Mouse (Mus musculus) cerebellum, postnatal 25 days (tissue): ENCODE data around the gene Tjp2.
"Not testable (repeated sequence)": the region's sequence is repeated elsewhere in the genome, so short reads cannot be mapped to it uniquely, and the experiment has no call there.

Source experiments
- DNase-seq, 2 experiments: peaks; one replicate each; pipeline ENCODE4 v3.0.0; 2021; ENCODE audit warnings: mixed read lengths in 2 of 2

Gene Tjp2

DNA sequence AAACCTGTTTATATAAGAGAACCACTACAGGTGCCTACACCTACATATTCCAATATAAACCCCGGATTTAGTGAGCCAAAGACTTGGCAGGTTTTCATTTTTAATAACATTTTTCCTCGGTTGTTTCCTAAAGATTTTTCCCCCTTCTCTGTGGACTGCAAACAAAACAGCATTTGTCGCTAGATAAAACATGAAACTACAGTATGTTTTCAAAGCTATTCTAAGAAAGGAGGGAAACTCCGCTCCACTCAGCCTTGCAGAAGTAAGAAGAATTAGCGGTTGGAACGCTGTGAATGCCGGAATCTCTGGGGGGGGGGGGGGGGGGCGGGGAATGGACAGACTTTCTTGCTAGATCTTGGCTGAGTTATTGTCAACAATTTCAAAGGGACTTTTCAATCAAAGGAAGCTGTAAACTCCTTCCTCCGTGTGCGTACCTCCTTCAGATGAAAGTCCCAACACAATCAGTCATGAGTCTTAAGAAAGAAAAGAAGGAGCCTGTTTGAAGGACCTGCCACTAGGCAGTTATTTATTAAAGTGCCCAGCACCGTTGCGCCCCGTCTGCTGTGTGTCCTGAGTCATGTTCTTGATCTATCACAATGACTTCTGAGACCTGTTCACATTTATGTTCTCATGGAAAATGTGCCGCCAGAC lies 3.9 kb downstream of the Tjp2 start:
- DNase-seq = no peak

DNA sequence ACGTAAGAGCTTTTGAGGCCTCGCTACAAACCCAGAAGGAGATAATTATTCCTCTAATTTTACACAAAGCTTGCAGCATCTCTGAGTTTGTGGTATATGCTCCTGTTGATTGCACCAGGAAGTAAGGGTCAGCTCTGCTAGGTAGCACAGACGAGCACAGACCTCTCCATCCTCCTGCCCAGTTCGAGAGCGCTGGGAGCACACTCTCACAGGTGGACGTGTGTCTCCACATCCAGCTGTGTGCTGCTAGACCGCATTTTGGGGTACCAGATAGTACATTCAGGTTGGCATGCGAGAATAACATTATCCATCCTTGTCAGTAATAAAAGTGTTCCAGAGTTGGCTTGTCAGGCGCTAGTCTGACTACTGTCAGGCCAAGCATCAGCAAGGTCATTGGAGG lies 5.8 kb downstream of the Tjp2 start:
- no peak for DNase-seq

DNA sequence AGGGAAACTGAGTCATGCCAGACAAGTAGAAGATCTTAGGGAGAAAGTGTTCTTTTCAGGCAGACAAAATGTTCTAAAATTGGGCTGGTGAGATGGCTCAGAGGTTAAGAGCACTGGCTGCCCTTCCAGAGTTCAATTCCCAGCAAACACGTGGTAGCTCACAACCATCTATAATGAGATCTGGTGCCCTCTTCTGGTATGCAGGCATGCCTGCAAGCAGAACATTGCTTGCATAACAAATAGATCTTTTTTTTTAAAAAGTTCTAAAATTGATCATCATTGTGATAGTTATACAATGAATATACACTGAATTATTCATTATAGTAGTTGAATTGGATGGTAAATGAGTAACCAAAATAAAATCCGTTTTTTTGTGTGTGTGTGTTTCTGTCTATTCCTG lies 6.5 kb downstream of the Tjp2 start:
- DNase-seq = no peak

DNA sequence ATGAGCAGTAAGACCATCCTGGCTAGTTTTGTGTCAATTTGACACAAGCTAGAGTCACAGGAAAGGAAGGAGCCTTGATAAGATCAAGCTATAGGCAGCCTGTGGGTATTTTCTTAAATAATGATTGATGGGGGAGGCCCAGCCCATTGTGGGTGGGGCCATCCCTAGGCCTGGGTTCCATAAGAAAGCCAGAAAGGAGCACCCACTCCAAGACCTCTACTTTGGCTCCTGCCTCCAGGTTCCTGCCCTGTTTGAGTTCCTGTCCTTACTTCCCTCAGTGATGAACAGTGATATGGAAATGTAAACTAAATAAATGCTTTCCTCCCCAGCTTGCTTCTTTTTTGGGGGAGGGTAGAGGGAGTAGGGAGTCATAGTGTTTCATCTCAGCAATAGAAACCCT lies 7.0 kb downstream of the Tjp2 start:
- DNase-seq = no peak

DNA sequence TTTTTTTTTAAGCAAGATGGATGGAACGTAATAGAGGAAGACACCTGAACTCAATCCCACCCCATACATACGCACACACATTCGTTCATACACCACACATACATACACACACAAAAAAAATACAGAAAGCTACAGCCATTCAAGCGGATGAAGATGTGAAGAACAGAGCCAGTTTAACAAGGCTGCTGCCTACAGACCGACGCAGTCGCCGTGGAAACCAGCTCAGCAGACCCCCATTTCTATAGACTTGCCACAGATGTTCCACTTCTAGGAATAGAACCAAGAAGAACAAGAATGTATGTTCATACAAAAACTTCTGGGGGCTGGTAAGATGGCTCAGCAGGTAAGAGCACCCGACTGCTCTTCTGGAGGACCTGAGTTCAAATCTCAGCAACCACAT lies 8.1 kb downstream of the Tjp2 start:
- DNase-seq = no peak

DNA sequence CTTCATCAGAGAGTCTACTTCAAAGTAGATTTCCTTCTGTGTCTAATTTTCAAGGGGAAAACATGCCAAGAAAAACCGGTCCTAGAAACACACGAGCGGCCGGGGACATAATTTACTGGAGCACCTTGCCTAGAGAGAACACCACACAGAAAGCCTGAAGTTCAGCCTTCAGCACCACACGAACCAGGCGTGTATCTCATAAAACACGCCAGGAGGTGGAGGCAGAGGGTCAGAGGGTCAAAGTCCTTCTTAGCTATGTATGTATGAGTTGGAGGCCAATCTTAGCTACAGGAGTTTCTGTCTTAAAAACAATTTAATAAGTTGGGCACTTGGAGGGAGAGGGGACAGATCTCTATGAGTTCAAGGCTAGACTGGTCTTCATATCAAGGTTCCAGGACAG lies 9.9 kb downstream of the Tjp2 start:
- no peak for DNase-seq

DNA sequence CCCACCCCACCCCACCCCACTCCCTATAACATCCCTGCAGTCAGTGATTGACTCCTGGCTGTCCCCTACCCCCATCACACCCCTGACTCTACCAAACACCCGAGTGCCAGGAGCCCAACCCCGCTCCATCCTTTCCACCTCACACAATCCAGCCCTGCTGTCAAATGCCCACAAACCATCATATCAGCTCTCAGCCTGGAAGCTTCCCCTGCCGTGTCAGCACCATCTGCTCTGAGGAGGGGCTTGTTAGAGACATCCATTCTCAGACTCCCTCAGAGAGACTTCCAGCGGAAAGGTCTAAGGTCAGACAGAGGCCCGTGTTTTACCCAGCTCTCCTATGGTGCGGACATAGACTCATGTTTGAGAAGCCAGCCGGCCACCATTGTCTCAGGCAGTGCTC lies 11.5 kb downstream of the Tjp2 start:
- no peak for DNase-seq

DNA sequence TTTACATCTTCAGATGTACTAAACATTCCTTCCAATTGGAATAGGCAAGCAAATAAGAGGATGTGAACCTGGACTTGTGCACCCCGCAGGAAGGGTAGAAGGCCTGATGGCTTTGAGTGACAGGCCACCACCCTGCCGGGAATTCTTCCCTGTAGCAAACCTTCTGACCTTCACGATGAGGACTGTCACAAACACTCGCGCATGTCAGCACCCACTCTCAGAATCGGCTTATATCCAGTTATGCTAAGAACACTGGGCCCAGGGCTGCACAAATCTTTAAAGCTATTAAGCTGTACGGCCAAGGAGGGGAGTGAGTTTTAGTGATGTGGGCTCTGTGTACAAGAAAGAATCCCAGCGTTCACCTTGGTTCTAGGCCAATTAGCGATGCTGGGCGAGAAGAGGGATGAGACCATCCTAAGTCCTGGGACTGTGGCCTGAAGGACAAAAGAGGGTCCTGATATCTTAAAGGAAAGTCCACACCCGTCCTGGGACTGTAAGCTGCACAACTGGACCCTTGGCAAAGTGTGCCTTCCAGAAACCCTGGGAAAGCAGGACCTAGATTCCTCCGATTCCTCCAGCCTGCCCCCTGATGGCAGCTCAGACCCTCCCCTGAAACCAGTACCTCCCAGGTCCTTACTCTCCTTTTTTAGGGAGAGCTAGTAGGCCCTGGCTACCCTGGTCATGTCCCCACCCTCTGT lies 12.1 kb downstream of the Tjp2 start:
- no peak for DNase-seq

DNA sequence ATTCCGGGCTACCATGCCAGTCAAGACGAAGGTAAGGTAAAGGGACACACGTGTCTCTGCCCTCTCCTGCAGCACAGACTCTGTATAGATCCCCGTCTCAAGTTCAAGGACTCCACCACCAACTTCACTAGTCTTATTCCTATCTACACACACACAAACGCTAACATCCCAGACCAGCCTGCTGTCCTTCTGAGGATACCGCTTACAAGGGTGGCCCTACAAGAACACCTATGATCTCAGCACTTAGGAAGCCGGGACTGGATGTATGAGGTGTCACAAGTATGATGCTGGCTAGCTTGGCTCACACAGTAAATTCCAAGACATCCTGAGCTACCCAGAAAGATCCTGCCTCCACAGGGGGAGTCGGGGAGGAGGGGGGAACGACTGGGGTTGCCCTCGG lies 13.7 kb downstream of the Tjp2 start:
- no peak for DNase-seq

DNA sequence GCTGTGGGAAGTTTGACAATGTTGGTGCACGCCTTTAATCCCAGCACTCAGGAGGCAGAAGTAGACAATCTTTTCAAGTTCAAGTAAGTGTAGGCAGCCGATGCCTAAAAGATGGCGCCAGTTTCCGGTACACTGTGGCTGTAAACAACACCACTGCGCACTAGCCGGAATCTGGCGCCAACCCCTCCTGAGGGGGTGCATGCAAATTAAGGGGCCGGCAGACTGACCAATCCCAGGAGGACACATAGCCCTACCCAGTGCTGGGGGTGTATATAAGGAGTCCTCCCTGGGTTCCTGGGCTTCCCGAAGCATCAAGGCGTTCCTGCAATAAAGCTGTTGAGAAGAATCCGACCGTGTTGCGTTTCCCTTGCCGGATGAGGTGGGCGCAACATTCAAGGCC lies 15.3 kb downstream of the Tjp2 start:
- no peak for DNase-seq

DNA sequence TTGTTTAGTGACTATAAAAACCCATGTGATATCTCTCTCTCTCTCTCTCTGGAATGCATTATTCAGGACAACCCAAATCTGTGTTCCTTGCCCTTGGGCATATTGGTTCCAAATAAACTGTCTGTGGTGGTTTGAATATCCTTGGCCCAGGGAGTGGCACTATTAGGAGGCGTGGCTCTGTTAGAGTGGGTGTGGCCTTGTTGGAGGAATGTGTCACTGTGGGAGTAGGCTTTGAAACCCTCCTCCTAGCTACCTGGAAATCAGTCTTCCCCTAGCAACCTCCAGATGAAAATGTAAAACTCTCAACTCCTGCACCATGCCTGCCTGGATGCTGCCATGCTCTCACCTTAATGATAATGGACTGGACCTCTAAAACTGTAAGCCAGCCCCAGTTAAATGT lies 16.9 kb downstream of the Tjp2 start:
- no peak for DNase-seq

DNA sequence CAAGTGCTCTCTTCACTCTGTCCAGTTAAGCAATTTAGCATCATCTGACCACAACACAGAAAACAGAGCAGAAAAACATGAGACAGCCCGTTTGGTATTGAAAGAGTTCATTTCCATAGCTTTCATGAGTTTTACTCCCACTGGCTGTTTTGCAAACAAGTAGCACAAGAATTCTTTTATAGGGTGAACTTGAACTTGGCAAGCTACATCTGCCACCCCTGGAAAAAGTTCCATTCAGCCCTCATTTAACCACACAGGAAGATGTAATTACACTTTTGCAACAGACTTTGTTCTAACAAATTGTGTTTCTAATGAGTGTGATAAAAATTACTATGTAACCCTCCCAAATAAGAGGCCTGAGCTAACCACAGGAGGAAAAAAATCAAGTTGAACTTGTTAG lies 19.8 kb downstream of the Tjp2 start:
- DNase-seq = no peak

DNA sequence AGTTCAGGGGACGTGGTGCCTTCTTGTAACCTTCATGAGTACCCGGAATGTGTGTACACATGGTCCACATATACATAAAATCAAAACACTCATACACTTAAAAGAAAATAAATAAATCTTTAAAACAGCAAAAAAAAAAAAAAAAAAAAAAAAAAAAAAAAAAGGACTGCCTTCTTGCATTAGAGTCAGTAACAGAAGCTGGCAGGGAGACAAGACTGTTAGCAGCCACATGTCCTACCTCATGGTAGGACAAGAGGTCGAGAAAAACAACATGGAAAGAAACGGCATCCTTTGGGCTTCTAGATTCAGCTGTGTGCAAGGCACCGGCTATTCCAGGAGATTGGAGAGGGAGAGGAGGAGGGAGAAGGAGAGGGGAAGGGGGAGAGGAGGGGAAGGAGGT lies 23.0 kb downstream of the Tjp2 start:
- no peak for DNase-seq

DNA sequence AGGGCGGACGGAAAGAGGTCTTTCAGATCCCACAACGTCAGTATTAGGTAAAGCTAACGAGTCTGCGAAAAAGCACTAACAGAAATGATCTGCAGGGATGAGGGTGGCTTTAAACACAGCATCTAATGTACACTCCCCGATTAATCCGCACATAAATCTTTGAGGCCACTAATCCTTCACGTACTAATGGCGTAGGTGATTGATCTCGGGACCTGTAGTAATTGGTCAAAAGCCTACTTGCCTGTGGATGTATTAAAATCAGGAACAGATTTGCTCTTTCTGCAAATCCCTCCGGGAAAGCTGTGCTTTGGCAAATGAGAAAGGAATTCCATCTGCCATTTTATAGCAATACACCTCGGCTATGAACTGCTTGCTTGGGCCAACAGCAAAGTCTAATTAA lies 24.3 kb downstream of the Tjp2 start:
- DNase-seq = no peak

DNA sequence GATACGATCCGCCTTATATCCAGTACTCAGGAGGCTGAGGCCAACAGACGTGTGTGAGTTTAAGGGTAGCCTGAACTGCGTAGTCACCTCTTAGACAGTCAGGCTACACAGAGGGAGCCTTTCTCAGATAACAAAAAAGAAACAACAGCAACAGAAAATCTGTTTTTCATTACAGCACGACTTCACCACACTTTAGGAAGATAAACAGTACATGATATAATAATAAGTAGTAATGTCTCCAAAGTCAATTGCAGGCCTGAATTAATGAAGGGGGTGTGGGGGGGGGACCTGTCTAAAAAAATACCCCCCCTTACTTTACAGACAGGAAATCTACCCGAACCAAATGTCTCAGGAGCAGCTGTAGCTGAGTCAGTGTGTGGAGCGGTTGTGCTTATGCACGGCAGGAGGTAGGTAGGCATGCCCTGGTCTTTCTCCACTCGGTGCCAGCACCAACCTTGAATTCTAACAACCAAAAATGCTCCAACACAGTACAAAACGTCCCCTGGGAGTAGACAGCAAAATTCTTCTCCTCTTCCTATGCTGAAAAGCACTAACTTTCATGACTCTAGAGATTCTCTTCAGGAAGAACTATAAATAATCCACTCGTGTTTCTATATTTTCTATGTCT lies 26.0 kb downstream of the Tjp2 start:
- no peak for DNase-seq

DNA sequence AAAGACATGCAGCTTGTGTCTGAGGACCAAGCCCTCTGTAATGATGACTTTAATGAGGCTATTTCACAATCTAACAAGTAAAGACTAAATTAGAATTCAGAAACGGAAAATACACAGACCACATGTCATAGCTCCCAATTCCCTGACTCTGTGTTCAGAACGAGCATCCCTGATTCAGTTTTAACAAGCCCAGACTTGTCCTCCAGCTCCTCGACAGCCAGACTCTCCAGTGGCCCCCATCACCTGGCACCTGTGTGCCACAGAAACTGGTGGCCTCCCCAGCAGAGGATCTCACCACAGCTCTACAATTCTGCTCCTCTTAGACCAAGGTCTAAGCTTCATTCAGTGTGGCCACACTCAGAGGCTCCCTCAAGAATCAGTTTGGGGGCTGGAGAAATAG lies 27.5 kb downstream of the Tjp2 start:
- DNase-seq = no peak

DNA sequence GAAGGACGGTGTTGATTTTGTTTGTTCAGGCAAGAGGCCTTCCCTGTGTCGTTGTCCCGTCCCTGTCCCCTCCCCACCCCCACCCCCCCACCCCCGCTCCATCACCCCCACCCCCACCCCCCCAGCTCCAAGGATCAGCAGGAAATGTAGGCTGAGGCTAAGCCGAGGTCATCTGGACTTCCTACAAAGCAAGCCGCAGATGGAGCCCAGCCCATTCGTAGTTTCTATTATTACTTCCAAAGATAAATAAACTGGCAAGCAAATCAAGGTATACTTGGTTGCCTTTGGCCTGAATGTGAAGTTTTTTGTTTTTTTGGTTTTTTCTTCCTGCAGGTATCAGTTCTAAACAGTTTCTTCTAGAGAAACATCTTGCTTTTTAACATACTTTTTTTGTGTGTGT lies 29.6 kb downstream of the Tjp2 start:
- DNase-seq = no peak

DNA sequence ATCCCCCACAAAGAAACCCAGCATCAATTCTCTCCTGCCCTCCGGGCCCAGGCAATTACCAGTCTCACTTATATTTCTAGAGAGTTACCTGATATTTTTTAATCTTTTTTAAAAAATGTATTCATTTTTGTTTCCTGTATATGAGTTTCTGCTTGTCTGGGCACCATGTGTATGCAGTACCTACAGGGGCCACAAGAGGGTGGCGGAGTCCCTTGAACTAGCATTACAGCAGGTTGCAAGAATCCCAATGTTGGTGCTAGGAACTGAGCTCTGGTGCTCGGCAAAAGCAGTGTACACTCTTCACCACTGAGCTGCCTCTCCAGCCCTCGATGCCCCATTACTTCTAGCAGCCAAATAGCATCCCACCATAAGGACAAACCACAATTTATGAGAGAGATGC lies 30.6 kb downstream of the Tjp2 start:
- peak in 1 of 2 experiments; percentile 21 for DNase-seq

DNA sequence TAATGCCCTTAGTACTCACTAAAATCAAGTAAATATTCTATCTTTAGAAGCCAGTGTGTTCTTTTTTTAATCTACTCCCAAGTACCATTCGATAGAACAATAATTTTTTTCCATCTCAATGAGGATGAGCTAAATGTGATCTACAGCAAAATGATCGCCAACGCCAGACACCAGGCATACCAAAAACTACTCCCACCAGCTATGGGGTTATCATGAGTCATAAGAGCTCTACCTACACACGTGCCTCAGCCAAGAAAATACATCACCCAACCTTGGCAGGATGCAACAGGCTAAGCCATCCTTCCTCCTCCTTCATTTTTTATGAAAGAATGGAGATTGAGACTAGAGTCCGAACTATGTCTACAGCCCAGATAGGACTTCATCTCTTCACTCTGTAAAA lies 31.9 kb downstream of the Tjp2 start:
- no peak for DNase-seq

DNA sequence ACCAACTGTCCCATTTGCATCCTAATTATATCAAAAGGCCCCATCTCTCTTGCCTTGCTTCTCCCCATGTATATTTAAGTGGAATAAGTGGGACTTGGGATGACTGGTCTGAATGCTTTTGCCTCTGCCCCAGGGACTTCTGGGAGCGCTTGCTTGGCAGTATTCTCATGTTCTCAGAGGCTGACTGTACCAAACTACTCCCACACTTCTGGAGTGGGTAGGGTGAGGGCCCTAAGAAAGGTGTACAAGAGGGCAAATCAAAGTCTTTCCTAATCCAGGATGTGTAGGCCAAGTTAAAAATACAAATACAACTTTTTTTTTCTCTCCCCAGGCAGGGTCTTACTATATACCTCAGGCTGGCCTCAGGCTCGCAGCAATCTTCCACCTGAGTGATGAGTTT lies 37.0 kb downstream of the Tjp2 start:
- no peak for DNase-seq

DNA sequence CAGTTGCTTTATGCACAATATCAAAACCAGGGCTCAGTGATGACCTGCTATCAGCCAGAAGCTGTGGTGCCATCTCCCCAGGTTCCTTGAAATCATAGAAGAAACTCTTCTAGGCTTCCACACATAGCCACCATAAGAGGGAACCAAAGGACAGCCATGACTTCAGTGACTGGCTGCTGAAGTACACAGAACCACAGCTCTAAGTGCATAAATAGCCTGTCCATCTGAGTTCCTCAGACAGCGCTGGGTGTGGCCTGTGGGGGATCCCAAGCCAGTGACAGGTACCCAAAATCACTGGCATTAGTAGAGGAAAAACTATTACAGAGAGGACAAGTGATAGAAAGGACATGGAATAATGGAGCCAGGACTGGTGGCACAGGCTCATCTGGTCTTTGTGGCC lies 37.5 kb downstream of the Tjp2 start:
- DNase-seq = not testable (repeated sequence)

DNA sequence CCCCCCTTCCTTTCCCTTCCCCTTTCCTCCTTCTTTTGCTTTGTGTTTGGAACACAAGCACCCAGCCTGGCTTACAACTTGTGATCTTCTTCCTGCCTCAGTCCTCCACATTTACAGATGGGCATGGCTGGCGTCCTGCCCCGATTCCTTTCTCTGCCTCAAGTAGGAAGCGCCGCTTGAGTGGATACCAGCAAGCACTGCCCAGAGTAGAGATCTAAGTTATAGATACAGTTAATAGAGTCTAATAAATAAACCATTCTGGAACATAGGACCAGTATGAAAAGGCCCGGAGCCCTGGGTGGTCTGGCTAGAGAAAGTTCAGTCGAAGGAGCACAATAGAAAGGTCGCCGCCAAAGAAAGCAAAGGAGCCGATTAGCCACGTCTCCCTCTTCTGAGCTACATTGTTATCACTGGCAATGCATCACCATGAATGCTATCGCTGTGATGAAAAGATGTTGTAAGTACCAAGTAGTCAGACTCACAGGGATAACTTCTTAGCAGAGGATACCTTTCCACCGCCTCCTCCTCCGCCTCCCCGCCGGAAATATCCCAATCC lies 41.1 kb downstream of the Tjp2 start:
- DNase-seq = no peak

DNA sequence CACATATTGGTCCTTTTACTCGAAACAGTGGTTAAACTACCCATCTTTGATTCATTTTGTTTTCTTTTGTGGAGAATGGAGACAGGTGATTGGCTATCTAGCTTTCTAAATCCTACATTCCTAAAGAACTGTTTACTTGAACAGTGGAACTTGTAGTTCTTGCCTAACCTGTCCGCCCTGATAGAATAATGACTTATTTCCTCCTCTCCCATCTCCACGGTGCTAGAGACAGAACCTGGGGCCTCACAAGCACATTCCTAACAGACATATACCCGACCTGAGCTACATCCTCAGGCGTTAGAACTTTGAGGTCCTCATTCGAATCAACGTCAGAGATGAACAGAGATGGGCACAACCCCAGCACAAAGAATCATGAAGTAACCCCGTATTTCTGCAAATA lies 44.4 kb downstream of the Tjp2 start:
- no peak for DNase-seq

DNA sequence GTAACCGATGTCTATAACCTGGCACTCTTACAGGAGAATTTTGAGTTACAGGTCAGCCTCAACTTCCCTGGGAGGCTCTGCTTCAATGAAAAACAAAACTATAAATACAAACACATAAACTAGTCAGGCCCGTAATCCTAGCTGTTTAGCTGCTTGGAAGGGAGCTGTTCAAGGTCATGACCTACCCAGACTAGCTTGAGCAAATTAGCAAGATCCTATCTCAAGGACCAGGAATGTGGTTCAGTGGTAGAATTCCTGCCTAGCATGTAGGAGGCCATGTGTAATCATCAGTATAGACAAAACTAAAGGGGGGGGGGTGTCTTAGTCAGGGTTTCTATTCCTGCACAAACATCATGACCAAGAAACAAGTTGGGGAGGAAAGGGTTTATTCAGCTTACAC lies 46.7 kb downstream of the Tjp2 start:
- no peak for DNase-seq
